Comparison of ENCODE assay signal across 21 mouse cellular contexts in the genomic region with DNA sequence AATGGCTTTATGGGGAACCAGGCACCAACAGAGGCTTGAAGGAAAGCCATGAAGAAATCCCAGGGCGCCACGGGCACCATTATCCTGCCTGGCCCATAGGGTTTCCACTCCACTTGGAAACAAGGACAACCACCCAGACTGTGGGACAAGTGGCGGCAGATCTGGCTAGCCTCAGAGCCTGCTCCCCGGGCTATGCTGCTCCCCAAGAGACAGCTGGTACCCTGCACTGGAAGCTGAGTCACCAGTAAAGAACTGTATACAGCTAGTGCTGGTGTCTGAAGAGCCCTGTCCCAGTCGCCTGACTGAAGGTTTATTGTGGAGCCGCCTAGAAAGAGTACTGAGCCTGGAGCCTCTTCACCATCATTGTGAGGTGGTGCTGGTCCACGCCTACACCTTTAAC.
"Had no signal": no experiment of that assay in that cellular context is flagged by ENCODE, and none has a peak within 500 bp of the region (broad histone marks: within the 10 kb centered on the region; RNA-seq: fewer than 3 reads in every experiment).

No protein-coding gene starts in this region.

- H3K4me1 ChIP-seq: liver, embryonic 15.5 days had no signal

- H3K36me3 ChIP-seq: liver, embryonic 13.5 days; liver, embryonic 15.5 days; lung, embryonic 15.5 days; midbrain, embryonic 12.5 days; neural tube, embryonic 13.5 days; neural tube, embryonic 15.5 days had no signal

- H3K4me2 ChIP-seq: liver, embryonic 13.5 days; liver, embryonic 15.5 days; lung, embryonic 15.5 days; midbrain, embryonic 12.5 days; neural tube, embryonic 13.5 days; neural tube, embryonic 15.5 days had no signal

- H3K4me3 ChIP-seq: liver, embryonic 13.5 days; liver, embryonic 15.5 days; lung, embryonic 15.5 days; midbrain, embryonic 12.5 days; neural tube, embryonic 13.5 days; neural tube, embryonic 15.5 days had no signal

- H3K9me3 ChIP-seq: liver, embryonic 13.5 days; liver, embryonic 15.5 days; lung, embryonic 15.5 days; midbrain, embryonic 12.5 days; neural tube, embryonic 13.5 days; neural tube, embryonic 15.5 days had no signal

- H3K27me3 ChIP-seq: liver, embryonic 13.5 days; liver, embryonic 15.5 days; lung, embryonic 15.5 days; megakaryocyte, embryonic 14.5 days; midbrain, embryonic 12.5 days had no signal

- H3K27ac ChIP-seq: liver, embryonic 13.5 days; liver, embryonic 15.5 days; lung, embryonic 15.5 days; midbrain, embryonic 12.5 days; neural tube, embryonic 13.5 days; neural tube, embryonic 15.5 days had no signal

- ATAC-seq: liver, postnatal 0 days; lung, postnatal 0 days had no signal

- H3K9ac ChIP-seq: liver, embryonic 13.5 days; liver, embryonic 15.5 days; liver, postnatal 0 days; lung, embryonic 15.5 days; midbrain, embryonic 12.5 days; neural tube, embryonic 13.5 days; neural tube, embryonic 15.5 days had no signal

- DNase-seq: liver, embryonic 13.5 days; liver, postnatal 0 days; lung, adult 2 months; lung, postnatal 14 days; lung, postnatal 36 days; midbrain, embryonic 14.5 days; retina, postnatal 1 day; right cerebral cortex, adult 18-20 months; right cerebral cortex, postnatal 25 days; right cerebral cortex, postnatal 4 days; spleen, adult 18-20 months; thymus, adult 2 months; thymus, postnatal 25 days; thymus, postnatal 4 days had no signal
